Mouse (Mus musculus) kidney, postnatal 36 days (tissue): Measurements from ENCODE around the gene S100a14.
A peak's percentile ranks its signal among the peaks of the same experiment; 100 is the strongest.

ENCODE experiments used
- DNase-seq, 2 experiments: peaks; one replicate each; pipeline ENCODE4 v3.0.0; 2021 to 2022; ENCODE audit warnings: mixed read lengths in 2 of 2

Gene S100a14

DNA sequence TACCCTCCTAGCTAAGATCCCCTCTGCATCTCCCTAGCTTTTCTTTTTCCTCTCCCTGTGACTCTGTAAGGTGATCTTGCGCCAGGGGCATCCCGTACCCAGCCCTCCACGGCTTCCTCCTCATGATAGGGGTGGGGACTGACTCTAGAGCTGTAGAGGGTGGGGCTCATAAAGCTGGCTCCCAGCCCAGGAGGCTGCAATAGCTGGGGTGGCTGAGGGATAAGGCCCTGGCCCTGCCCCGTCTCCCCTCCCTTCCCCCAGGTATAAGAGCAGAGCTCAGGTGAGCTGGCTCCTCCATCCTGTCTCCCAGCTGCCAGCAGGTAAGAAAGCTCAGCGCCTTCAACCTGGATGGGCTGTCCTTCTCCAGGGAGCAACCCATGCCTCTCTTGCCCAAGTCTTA, at the start of gene S100a14:
Gene S100a14 (plus strand): TSS at position 277 of the 400 bp plus-strand sequence.
- no peak for DNase-seq

DNA sequence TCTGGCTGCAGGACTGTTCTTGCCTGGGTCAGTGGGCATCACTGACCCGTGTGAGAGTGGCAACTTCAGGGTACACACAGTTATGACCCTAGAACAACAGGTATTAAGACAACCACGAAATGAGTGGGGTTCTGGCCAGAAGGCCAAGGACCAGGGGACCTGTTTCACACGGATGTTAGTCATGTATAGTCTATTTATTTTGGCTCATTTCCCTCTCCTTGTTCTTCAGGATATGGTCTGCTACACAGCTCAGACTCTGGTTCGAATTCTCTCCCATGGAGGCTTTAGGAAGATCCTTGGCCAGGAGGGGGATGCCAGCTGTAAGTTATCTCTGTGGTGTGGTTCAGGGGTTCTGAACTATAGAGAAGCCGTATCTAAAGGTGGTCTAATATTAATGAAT, 39.7 kb upstream of the S100a14 start:
- peak; percentile 40 to 49 for DNase-seq

DNA sequence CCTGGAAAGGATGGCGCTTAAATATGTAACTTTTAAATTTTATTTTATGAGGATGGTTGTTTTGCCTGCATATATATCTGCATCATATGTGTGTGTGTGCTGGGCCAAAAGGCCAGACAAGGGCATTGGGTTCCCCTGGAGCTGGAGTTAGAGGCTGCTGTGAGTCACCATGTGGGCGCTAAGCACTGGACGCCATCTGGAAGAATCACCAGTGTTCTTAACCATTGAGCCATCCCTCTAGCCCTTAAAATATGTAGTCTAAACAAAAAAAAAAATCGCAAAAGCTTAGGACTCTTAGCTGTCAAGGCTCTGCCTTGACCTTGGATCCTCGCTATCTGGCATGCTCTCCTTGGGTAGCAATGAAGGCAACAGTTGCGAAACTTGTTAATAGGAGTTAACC, 38.1 kb upstream of the S100a14 start:
- DNase-seq: no peak

DNA sequence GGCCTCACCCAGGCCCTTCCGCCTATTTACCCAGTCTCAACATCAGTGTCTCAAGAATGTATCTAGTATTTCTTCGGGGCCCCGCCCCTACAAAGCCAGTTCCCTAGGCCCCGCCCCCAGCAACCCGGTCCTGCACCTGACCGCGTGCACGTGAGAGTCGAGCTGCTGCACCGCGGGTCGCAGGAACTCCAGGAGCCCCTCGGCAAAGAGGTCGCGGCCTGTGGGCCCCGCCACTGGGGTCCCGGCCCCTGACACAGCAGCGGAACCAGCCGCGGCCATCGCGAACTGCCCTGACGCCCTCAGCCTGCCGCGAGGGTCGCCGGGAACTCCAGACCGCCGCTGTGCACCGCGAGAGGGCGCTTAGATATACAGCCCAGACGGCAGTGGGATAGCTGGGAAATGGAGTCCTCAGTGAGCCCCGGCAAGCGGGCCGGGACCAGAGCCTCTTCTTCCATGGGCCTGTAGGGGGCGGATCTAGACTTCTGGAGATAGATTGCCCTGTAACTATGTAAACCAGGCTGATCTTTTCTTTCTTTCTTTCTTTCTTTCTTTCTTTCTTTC, 35.9 kb upstream of the S100a14 start, which contains the start of gene Snapin:
Gene Snapin (minus strand): TSS at position 338 of the 561 bp plus-strand sequence.
- DNase-seq: peak; percentile 97 to 98

DNA sequence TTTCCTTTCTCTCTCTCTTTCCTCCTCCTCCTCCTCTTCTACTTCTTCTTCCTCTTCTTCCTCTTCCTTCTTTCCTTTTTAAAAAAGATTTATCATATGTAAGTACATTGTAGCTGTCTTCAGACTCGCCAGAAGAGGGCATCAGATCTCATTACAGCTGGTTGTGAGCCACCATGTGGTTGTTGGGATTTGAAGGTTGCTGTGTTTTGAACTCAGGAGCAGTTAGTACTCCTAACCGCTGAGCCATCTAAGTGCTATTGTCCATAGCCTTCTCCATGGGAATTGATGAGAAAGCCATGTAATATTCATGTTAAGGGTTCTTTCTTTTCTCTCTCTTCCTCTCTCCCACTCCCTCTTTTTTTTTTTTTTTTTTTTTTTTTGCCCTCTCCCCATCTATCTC, 35.3 kb upstream of the S100a14 start:
- peak; percentile 52 to 61 for DNase-seq

DNA sequence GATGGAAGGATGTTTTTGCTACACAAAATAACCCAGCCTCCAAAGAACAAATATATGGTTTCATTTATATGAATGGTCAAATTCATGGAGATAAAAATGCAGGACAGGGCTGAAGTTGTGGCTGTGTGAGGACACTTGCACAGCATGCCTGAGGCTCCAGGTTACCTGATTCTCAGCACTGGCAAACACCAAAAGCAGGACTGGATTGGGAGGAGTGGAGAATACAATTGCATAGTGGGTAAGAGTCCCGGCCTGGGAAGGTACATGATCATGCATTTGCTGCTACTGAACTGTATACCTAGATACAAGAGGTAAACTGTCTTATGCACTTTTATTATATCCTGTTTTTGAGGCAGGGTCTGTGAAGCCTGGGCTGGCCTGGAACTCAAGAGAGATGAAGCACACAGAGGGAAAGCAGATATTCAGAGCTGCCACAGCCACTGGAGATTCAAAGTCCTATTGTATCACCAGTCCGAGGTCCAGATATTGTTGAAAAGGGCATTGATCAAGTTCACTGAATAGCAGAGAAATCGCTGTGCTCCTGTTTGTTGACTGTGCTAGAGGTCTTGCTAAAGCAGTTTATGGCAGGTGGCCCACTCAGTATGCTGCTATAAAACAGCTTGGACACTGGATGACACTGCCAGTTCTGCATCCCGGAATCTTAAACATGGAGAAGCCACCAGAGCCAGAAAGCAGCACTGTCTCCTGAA, 32.7 kb upstream of the S100a14 start:
- no peak for DNase-seq

DNA sequence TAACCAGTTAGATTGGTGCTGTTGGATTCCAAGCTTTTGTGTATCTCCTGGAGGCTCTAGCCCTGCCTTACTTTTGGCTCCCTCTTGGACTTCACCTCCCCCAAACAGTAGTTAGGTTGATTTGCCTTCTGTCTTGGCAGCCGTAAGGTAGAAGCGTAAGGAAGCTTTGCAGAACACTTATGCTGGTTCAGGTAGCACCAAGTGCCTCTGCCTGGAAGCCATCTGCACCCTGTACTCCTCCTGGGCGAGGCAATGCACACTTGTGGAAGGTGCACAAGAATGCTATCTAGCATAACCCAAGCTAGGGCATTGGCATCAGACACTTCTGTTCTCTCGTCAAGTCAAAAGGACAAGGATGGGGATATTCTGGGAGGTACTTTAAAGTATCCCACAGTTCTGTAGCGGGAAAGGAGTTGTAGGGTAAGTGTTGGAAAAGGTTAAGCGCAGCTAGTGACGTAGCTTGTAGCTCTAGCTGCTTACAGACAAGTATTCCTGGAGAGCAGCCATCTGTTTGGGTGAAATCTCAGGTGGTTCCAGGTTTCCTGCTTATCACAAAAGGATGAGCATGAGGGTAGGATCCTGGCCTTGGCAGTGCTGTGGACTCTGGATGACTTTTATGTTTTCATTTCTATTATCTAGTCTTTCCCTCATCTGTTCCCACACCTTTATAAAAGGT, 30.7 kb upstream of the S100a14 start:
- DNase-seq: no peak

DNA sequence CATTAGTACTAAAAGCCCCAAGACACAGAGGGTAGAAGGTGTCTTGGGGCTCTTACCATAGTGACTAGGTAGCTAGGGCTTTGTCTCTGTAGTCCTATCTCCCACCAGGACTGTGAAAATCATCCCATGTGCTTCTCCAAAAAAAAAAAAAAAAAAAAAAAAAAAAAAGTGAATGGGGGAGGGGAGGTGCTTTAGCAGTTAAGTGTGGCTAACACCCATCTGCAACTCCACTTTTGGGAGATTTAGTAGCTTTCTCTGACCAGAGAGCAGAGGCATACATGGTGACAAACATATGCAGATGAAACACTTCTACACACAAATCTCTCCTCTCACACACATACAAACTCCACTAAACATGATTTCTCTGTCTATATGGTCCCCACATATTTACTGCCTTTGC, 29.1 kb upstream of the S100a14 start:
- no peak for DNase-seq

DNA sequence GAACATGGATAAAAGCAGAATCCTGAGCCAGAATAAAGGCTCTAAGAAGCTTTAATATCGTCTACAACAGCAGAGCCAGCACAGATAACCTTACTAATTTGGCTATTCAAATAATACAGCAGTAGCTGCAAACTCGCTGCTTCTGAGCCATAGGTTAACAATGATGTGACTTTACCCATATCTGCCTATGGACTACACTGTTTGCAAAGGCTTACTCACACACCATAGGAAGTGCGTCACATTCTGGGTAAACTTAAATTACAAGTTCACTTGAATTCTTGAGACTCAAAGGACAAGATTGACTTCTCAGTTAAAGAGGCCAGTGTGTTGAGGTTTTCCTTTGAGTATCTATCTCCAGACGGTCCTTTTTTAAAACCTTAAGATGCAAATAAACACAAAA, 23.2 kb upstream of the S100a14 start:
- no peak for DNase-seq

DNA sequence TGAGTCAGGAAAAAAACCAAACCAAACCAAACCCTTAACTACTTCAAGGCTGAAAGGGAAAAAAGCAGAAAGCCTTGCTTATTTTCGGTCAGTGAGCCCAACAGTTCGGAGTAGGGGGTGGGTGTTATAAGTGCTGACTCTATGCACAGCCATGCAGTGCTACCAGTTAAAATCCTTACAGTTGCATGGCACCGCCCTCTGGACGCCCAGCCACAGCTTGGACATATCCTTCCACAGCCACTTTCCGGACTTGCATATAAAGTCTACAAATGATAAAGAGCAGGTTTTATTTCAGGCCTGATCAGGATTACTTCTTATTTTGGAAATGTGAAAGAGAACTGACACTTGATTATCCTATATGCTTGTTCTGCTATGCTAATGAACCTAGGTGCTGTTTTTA, 21.4 kb upstream of the S100a14 start:
- DNase-seq: no peak

DNA sequence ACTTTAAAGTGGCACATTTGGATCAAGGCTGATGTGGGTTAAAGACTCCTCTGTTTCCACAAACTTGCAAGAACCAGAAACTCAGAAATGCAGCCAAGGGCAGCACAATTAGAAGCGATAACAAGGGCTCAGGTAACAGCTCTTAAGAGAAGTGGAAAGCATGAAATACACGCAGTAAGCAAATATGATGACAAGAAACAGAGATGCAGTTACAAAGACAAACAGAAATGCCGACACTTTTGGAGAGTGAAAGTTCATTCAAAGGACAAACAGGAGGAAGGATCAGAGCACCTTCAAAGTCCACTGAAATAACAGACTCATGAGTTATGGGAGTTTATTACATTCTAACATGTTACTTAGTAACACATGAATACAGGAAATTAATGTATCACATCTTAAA, 20.3 kb upstream of the S100a14 start:
- DNase-seq: no peak

DNA sequence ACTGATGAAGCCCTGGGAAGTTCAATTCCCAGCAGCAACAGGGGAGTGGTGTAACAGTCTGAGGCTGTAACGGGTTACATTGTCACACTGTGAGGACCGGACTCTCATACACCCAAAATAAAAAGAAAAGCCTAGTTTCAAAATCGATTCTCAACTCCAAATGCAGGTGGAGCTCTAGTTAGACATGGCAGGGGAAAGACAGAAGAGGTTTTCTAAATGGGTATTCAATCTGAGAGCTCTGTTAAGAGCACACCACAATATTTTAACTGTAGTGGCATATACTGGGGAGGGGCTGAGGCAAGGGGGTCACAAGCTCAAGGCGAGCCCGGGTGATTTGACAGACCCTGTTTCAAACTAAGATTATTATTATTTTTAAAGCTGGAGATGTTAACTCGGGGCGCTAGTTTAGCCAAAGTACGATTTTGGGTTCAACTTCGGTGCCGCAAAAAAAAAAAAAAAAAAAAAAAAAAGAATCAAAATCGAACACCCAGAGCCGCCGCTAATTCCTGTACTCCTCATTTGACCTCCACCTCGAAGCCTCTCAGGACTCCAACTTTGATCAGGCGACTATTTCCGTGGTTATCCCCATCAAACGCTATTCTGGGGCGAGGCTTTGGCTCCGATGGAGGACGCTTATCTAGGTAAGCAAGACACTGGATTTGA, 18.2 kb upstream of the S100a14 start:
- DNase-seq: no peak

DNA sequence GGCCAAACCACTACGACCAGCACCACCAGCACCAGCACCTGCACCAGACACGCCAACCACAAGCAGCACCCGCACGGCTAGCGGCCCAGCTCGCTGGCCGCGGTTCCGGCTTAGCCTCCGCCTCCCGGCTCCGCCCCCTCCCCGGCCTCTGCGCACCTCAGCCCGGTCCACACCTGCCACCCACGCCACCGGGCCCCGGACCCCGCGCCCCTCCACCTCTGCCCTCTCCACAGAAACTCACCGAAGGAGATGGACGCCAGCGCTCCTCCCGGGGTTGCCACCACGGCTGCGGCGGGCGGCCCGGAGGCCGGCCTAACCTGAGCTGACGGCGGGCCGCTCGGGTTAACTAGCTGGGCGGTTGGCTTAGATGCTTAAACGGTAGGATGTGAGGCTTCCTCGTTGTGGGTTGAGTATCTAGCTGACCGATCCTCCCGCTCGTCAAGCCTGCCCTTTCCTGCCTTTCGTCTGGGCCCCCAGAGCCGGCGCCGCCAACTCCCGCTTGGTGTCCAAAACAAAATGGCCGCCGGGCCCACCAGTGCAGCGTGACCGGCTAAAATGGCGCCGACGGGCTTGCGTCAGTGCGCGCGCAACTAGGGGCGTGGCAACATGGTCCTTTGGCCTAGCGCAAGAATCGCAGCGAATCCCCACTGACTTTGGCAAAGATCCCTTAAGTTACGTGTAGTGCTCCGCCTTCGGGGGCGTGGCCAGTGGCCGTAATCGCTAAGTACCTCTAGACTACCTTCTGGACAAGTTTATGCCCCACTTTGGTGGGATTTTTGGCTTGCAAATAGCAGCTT, 17.5 kb upstream of the S100a14 start, which contains the start of gene Chtop:
Gene Chtop (minus strand): TSS at position 549 of the 797 bp plus-strand sequence.
- DNase-seq: peak; percentile 100

DNA sequence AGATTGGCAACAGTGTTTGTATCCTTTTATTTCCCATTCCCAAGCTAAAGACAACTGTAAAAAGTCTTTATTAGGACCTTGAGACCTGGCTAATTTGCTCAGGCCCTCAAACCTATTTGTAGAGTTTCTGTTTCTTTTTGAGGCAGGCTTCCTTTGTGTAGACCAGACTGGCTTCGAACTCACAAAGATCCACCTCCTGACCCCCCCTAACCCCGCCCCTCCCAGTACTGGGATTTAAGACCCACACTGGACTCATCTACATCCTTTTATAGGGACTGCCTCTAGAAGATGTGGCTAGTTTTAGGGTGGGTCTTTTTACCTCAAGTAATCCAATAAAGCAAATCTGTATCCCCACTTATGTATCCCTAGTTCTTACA, 16.9 kb upstream of the S100a14 start:
- DNase-seq: no peak

DNA sequence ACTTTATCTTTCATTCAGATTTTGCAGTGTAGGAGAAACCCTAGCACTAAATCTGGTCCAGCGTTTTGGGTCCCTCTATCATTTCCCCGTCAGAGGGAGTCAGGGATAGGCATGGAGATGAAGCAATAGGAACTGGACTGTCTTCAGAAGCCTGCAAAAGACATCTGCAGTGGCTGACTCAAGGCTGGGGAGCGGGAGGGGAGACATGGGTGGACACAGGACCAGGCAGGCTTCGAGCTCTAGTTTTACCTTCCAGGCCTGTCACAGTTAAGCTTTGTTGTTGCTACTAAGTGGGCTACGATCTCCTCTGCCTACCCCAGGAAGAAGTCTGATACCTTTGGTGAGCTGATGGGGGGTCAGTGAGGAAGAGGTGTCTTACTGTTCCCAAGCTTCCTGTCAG, 14.4 kb upstream of the S100a14 start:
- no peak for DNase-seq

DNA sequence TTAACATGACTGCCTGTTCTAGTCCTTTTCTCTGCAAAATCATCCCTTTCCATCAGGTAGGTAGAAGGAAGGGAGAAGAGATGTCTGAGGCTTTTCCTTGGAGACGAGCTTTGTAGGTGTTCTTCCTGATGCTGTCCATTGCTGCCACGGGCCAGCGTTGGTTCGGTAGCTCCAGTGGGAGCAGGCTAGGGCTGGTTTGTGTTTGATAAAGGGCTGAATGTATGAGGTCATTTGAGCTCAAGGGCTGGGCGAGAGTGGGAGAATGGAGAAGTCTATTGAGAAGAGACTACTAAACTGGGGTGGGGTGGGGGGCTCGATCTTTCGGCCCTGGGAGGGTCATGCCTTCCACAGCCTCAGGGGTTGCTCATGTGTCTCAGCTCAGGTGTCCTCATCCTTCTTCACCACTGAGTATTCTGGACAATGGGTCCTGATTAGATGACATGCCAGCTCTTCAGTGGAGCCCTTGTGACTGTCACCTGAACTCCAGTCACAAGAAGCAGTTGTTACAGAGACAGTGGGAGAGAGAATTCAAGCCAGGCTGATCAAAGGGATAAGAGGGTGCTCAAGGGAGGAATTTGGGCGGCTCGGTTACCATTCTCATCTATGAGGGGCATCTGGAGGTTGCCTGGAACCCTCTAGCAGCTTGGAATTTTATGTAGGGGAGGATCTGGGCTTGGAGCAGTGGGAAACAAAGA, 13.6 kb upstream of the S100a14 start:
- DNase-seq: no peak

DNA sequence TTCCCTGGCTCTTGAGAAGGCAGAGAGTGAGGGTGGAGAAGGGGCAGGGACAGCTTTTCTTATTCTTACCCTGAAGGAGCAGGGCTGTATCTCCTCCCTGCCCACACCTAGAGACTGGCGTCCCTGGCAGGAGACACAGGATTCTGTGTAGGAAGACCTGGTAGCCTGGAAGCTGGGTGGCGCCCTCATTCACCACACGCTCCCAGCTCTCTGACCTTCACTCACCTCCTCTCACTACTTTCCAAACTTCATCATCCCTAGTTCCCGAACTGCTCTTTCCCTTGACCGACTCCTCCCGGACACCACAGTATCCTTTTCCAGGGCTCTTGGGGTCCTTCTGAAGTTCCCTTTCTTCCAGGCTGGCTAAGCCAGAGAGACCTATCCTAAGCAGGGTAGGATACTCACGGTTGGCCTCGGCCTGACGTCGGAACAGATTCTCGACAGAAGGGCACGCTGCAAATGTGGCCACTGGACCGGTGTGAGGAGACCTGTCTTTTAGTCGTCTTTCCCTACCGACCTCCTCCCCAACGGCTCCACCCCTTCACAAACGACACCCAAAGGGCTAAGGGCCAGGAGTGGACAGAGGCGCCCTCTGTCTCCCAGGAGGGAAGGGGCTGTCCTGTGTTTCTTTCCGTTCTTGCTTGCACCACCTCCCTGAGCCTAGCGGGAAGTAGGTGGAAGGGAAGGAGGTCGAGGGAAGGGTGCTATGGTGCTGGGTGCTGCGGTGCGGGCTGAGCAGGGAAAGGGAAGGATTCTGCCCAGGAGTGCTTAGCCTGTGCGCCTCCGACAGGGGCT, 12.7 kb upstream of the S100a14 start, which contains the start of the genes S100a1 and S100a13:
Gene S100a1 (minus strand): TSS at position 597 of the 795 bp plus-strand sequence.
Gene S100a13 (plus strand): TSS at position 640 of the 795 bp plus-strand sequence.
- peak; percentile 88 to 93 for DNase-seq

DNA sequence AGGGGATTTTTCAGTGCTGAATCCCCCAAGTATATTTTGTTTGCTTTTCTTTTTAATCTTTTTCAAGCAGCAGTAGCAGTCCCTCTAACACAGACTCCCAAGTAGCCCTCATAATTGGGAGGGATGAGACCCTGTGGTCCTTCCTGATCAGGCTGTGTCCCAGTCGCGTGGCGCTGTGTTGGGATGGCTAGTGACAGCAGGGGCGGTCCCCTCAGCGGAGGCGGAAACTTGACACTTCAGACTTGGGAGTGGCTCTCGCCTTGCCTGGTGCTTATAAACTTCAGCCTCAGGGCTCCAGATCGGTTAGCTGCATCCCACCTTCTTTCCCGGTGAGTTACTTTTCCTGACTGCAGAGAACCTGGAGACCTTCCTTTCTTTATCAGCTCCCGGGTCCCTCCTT, 12.0 kb upstream of the S100a14 start:
- DNase-seq: peak; percentile 81 to 85

DNA sequence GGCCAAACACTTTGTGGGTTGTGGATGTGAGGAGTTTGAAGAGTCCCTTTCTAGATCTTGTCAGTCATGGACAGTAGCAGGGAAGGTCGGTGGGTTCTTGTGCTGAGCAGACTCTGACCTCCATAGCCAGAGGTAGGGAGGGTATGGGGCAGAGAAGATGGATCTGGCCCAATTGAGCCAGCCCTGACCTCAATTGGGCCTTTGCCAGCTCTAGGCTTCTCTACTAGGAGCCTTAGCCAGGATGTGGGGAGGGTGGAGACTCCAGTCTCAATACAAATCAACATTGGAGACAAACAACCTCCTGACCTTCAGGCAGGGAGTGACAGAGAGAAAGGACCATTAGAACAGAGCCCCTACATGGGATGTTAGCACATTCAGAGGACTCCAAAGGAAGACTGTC, 11.4 kb upstream of the S100a14 start:
- peak; percentile 76 to 79 for DNase-seq

DNA sequence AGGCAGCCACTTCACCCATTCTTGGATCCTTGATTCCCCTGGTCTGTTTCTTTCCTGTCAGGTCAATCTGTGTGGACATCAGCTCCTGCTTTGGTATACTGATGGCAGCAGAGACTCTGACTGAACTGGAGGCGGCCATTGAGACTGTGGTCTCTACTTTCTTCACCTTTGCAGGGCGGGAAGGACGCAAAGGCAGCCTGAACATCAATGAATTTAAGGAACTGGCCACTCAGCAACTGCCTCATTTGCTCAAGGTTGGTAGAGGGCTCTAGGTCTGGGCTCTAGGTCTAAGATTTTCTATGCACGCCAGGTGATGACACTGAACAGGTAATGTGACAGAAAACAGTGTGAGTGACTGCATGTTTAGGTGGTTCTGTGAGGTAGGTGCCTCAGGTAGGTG, 10.9 kb upstream of the S100a14 start:
- no peak for DNase-seq

DNA sequence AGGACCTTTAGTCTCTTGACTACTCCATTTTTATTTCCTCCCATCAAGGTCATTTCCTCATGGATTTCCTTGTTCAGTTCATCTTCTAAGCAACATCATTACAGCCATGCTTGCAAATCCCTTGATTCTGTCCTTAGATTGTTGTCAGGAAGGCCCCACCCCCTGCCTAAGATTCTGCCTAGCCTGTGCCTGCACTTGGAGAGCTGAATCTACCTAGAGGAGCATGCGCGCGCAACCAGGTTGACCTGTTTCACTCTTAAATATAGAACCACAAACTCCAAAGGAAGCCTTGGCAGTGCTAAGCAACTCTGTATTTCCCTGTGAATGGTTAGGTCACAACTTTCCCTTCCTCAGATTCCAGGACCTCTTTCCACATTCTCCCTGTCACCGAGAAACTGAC, 8.9 kb upstream of the S100a14 start:
- DNase-seq: no peak
